Mouse (Mus musculus): ENCODE measurements around the gene Hspd1. TPM values are rescaled to one million over a fixed set of nuclear protein-coding genes. Genes with fewer than 3 reads are reported as not detected.
"Not testable (repeated sequence)": the region's sequence is repeated elsewhere in the genome, so short reads cannot be mapped to it uniquely, and the experiment has no call there.

Hspd1 gene
- total RNA-seq, 2 experiments from 2014 or later = 160 to 172 TPM

GRCm38 (mm10) chr1:55079677-55080076 is 8.4 kb downstream of the Hspd1 start:
- no peak for DNase-seq (ENCODE audit: low spot score in 2 of 2)
- no peak overlapping the region for H3K4me3 ChIP-seq
- H3K27ac ChIP-seq = no peak overlapping the region
- no peak for TF ChIP-seq CTCF (conservative IDR thresholded peaks at IDR 0.05)

- no peak for TF ChIP-seq CTCF (conservative IDR thresholded peaks at IDR 0.05)
- no peak overlapping the region for H3K4me3 ChIP-seq
- H3K27ac ChIP-seq = no peak overlapping the region
- no peak for DNase-seq (ENCODE audit: low spot score in 2 of 2)
These were observed 11.1 kb downstream of the Hspd1 start for GRCm38 (mm10) chr1:55076849-55077516.

GRCm38 (mm10) chr1:55076395-55076743 is 11.7 kb downstream of the Hspd1 start:
- Histone ChIP-seq H3K4me3 (no peak overlapping the region), H3K27ac (no peak overlapping the region)
- no peak for DNase-seq (ENCODE audit: low spot score in 2 of 2)
- TF ChIP-seq CTCF (conservative IDR thresholded peaks at IDR 0.05) = no peak

- TF ChIP-seq CTCF (conservative IDR thresholded peaks at IDR 0.05) = no peak
- Histone ChIP-seq H3K4me3 (no peak overlapping the region), H3K27ac (no peak overlapping the region)
- no peak for DNase-seq (ENCODE audit: low spot score in 2 of 2)
These were observed 12.2 kb downstream of the Hspd1 start for GRCm38 (mm10) chr1:55075652-55076394.

GRCm38 (mm10) chr1:55074757-55075156 is 13.3 kb downstream of the Hspd1 start:
- TF ChIP-seq CTCF (conservative IDR thresholded peaks at IDR 0.05) = no peak
- DNase-seq (ENCODE audit: low spot score in 2 of 2) = no peak
- Histone ChIP-seq H3K27ac (no peak overlapping the region), H3K4me3 (no peak overlapping the region)

- H3K27ac ChIP-seq; DNase-seq (ENCODE audit: low spot score in 2 of 2); H3K4me3 ChIP-seq: not testable (repeated sequence)
These were observed 15.7 kb downstream of the Hspd1 start for GRCm38 (mm10) chr1:55072328-55072727.

- DNase-seq (ENCODE audit: low spot score in 2 of 2) = no peak
- H3K4me3 ChIP-seq = no peak overlapping the region
- no peak for TF ChIP-seq CTCF (conservative IDR thresholded peaks at IDR 0.05)
- no peak overlapping the region for H3K27ac ChIP-seq
These were observed 26.3 kb downstream of the Hspd1 start for GRCm38 (mm10) chr1:55061772-55062171.

- H3K27ac ChIP-seq = no peak overlapping the region
- no peak for DNase-seq (ENCODE audit: low spot score in 2 of 2)
- H3K4me3 ChIP-seq = no peak overlapping the region
- TF ChIP-seq CTCF (conservative IDR thresholded peaks at IDR 0.05) = no peak
These were observed 26.9 kb downstream of the Hspd1 start for GRCm38 (mm10) chr1:55061099-55061498.

- H3K27ac ChIP-seq; DNase-seq (ENCODE audit: low spot score in 2 of 2): not testable (repeated sequence)
These were observed 29.7 kb downstream of the Hspd1 start for GRCm38 (mm10) chr1:55058383-55058782.

GRCm38 (mm10) chr1:55055322-55056115 is 32.5 kb downstream of the Hspd1 start:
- no peak for DNase-seq (ENCODE audit: low spot score in 2 of 2)
- no peak overlapping the region for H3K27ac ChIP-seq

More at GRCm38 (mm10) chr1:55058383-55058782, 29.7 kb downstream of the Hspd1 start:
- H3K4me3 ChIP-seq = not testable (repeated sequence)

GRCm38 (mm10) chr1:55053596-55053995 is 34.4 kb downstream of the Hspd1 start:
- H3K27ac ChIP-seq = no peak overlapping the region
- no peak for TF ChIP-seq CTCF (conservative IDR thresholded peaks at IDR 0.05)
- no peak for DNase-seq (ENCODE audit: low spot score in 2 of 2)
- peak overlapping the region; percentile 99 for H3K4me3 ChIP-seq

More at GRCm38 (mm10) chr1:55055322-55056115, 32.5 kb downstream of the Hspd1 start:
- no peak for TF ChIP-seq CTCF (conservative IDR thresholded peaks at IDR 0.05)
- no peak overlapping the region for H3K4me3 ChIP-seq

GRCm38 (mm10) chr1:55053005-55053404 is 35.0 kb downstream of the Hspd1 start:
- peak; percentile 16 to 24 for DNase-seq (ENCODE audit: low spot score in 2 of 2)
- peak; percentile 21; the same call in 1 of the 2 replicates for TF ChIP-seq CTCF (conservative IDR thresholded peaks at IDR 0.05)
- Histone ChIP-seq H3K27ac (peak overlapping the region; percentile 97), H3K4me3 (peak overlapping the region; percentile 99)

GRCm38 (mm10) chr1:55052355-55052953 is 35.6 kb downstream of the Hspd1 start, which contains the start of gene Coq10b:
Gene Coq10b, plus strand, starts transcription at chr1:55052770.
- TF ChIP-seq CTCF (conservative IDR thresholded peaks at IDR 0.05) = peak; percentile 7; the same call in 1 of the 2 replicates
- DNase-seq (ENCODE audit: low spot score in 2 of 2) = peak; percentile 100
- peak within 1 kb of the TSS; percentile 99 for H3K4me3 ChIP-seq
- peak within 1 kb of the TSS; percentile 97 for H3K27ac ChIP-seq

All from layer of hippocampus, adult 2 months (tissue).